Mouse (Mus musculus) B cell, adult 67 days (primary cell): ENCODE data around the gene Lemd1. TPM values are rescaled to one million over a fixed set of nuclear protein-coding genes. Genes with fewer than 3 reads are reported as not detected.

Source experiments
- total RNA-seq, 2 experiments: library from RNA; stranded (reverse); gene quantifications; 4 replicates each; pipeline ENCODE4 v1.2.4; 2023

Lemd1 gene
- not detected for total RNA-seq

DNA sequence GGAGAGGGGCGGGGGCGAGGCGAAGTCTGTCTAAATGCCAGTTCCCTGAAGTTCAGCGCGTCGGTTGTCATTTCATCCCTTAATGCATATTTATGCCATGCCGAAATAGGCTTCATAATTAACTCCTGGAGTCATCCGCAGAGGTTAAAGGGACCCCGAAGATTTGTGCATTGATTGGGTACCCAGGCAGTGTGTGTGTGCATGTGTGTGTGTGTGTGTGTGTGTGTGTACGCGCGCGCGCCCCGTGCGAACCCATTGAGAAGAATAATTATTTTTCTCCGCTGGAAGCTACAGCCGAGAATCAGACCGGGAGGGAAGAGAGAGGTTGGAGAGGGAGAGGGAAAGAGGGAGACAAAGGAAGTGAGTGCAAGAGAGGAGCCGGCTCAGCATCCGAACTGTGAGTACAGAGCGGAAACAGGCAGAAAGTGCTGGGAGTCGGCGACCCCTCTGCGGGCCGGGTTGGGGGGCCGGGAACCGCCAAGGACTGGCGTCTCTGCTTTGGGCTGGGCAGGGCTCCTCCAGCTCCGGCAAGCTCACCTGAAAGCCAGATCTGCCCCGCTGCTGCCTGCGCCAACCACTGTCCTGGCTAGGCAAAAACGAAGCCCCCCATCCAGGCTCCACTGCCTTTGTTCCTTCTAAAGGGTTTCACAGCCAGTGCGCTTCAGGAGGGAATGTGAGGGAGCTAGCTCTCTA, at the start of gene Lemd1, which contains the start of gene AC124108.1:
Gene Lemd1, plus strand, starts transcription at position 339 of the 693 bp plus-strand sequence.
Gene AC124108.1, plus strand, starts transcription at position 365 of the 693 bp plus-strand sequence.

GRCm38 (mm10) chr1:132229667-132230066, 38.4 kb downstream of the Lemd1 start, which contains the start of gene Gm10188:
Gm10188 (minus strand) TSS chr1:132229767.

GRCm38 (mm10) chr1:132298425-132298800, 107.2 kb downstream of the Lemd1 start, which contains the start of gene Klhdc8a:
Klhdc8a (plus strand) TSS chr1:132298626.

Other genes with a start within 250 kb of the Lemd1 start
- gene Slc45a3, start 228.5 kb upstream of the Lemd1 start, total RNA-seq = 1 to 10 TPM in 1 of 2 experiments, under 1 TPM in 1; 0.92 to 1.0 TPM
- 100 to 1,000 TPM; 330 to 333 TPM for gene Elk4, start 183.8 kb upstream of the Lemd1 start, total RNA-seq
- under 1 TPM in 1 of 2 experiments, not detected in 1; 0.17 TPM for gene Mfsd4a, start 123.4 kb upstream of the Lemd1 start, total RNA-seq
- under 1 TPM in 1 of 2 experiments, not detected in 1; 0.44 TPM for gene Cdk18, start 51.7 kb upstream of the Lemd1 start, total RNA-seq
- gene AC124108.1, start within 50 bp of the Lemd1 start, total RNA-seq = not detected
- not detected for gene Gm10188, start 38.3 kb downstream of the Lemd1 start, total RNA-seq
- under 1 TPM in 1 of 2 experiments, not detected in 1; 0.12 TPM for gene Klhdc8a, start 107.2 kb downstream of the Lemd1 start, total RNA-seq
- 100 to 1,000 TPM; 128 to 132 TPM for gene Nuak2, start 124.7 kb downstream of the Lemd1 start, total RNA-seq
- gene Tmcc2, start 199.8 kb downstream of the Lemd1 start, total RNA-seq = under 1 TPM; 0.55 to 0.59 TPM
- gene Dstyk, start 226.1 kb downstream of the Lemd1 start, total RNA-seq = 10 to 100 TPM; 27.6 to 31.5 TPM